Mouse (Mus musculus): ENCODE results near the gene Slc4a10. TPM values are rescaled to one million over a fixed set of nuclear protein-coding genes. Genes with fewer than 3 reads are reported as not detected.

Slc4a10 gene
- polyA plus RNA-seq, 1 experiment from 2014 or later = 0.14 TPM

DNA sequence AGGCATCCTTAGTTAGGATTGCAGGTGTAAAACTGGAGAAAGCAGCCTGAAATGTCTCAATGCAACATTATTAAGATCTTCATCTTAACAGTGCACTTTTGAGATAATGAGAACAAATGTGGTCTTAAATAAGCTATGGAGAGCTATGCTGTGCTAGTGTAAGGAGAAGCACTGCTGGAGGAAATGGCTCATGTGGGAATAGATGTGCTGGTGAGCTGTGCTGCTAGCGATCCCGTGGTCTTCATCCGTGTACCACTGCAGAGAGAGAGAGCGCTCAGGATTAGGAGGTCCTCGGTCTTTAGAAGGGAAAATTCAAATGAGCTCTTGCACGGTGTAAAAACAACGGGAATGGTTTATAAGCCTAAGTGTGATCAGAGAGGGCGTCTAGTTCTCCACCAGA, 286.2 kb downstream of the Slc4a10 start:
- no peaks in the 10 kb centered on the region for H3K27me3 ChIP-seq
- H3K9ac ChIP-seq = no peak overlapping the region
- WGBS = 74% methylated on average over 8 of the region's 8 CpGs
- H3K4me3 ChIP-seq = no peak overlapping the region
- H3K9me3 ChIP-seq = no peaks in the 10 kb centered on the region
- no peak overlapping the region for H3K4me2 ChIP-seq
- no peak for ATAC-seq (ENCODE audit: borderline replicate concordance, extremely low read depth, low FRiP score, low TSS enrichment)
- no peak overlapping the region for H3K27ac ChIP-seq
- H3K36me3 ChIP-seq = no peaks in the 10 kb centered on the region
- H3K4me1 ChIP-seq = no peaks in the 10 kb centered on the region

DNA sequence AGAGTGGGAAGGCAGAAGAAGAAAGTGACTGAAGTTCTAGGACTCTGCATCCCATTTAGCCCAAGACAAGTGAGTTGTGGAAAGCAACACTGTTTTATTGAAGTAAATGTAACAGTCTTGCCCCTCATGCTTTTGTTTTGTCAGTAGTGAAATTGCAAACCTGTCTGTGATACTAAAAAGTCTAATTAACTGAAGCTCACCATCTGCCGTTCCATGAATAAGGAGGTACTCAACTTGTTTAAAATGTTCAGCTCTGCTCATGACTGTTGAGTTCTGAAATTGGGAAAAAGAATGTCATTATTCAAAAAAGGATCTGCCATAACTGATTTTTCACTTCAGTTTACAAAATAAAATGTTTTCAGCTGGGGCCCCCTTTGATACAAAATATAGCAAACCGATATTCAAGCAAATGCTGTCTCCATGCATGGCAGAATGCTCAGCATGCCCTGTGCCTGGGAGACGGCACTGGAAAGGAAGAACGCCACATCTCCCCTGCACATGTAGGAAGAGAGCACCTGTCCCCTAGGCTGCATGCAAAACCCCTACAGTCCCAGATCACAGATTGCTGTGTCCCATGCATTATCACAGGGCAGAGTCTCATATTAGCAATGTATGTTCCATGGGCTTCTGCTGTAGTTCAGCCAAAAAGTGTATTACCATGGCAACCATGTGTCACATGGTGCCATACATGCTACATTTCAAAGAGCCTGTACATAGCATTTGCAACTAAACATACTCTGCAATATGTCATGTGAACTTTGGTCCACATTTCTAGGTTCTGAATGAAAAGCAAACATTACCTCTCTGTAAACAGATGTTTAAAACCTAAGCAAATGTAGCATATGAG, 288.4 kb downstream of the Slc4a10 start:
- 83% methylated on average over 4 of the region's 4 CpGs for WGBS
- no peaks in the 10 kb centered on the region for H3K9me3 ChIP-seq
- H3K9ac ChIP-seq = no peak overlapping the region
- no peak overlapping the region for H3K27ac ChIP-seq
- no peaks in the 10 kb centered on the region for H3K36me3 ChIP-seq
- ATAC-seq (ENCODE audit: borderline replicate concordance, extremely low read depth, low FRiP score, low TSS enrichment) = no peak
- H3K4me3 ChIP-seq = no peak overlapping the region
- no peak overlapping the region for H3K4me2 ChIP-seq
- no peaks in the 10 kb centered on the region for H3K27me3 ChIP-seq
- no peaks in the 10 kb centered on the region for H3K4me1 ChIP-seq

DNA sequence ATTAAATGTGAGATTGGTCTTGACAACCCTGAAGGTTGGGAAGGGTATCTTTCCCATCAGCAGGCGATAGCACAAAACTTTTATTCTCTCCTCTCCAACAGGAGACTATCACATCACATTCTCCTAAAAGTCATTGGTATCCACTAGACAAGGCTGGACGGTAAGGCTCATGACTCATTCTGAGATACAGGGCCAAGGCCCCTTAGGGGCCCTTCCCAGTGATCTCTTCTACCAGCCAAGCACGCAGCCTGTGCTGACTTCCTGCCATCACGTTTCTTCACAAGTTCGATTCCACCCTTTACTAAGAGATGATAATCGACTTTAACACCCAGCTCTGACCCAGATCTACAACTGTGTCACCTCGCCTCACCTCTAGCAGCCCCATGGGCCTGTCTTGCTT, 290.8 kb downstream of the Slc4a10 start:
- 82% methylated on average over 7 of the region's 7 CpGs for WGBS
- Histone ChIP-seq H3K36me3 (no peaks in the 10 kb centered on the region), H3K4me3 (no peak overlapping the region), H3K9me3 (no peaks in the 10 kb centered on the region), H3K27ac (no peak overlapping the region), H3K9ac (no peak overlapping the region), H3K4me1 (no peaks in the 10 kb centered on the region), H3K4me2 (no peak overlapping the region), H3K27me3 (no peaks in the 10 kb centered on the region)
- ATAC-seq (ENCODE audit: borderline replicate concordance, extremely low read depth, low FRiP score, low TSS enrichment) = no peak

DNA sequence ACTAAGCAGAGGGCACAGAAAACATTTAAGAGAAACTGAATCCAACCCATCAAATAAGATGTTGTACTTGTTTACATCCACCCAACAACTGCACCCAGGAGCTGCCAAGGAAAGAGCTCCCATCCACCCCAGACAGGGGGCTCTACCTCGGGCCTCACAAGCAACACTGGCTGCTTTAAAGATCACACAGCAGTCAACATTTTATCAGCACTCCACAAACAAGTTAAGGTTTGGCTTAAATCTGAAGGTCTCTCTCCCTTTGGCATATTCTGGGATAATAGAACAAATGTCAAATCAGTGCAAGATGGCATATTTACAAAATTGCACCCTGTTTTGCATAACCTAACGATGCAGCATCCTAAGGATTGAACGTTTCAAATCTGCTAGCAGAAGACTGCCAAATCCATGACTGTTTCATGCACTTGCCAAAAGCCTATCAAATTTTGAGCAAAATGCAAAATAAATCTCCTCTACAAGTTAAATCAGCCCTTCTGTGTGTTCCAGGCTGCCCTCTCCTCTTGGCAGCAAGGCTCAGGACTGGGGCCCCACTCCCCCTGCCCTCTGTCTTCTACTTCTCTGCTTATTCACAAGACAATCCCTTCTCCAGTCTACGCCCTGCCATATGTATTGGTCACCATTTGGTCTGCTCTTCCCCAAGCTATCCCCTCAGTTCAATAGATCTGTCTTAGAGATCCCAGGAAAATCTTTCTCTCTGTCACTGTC, 293.1 kb downstream of the Slc4a10 start:
- Histone ChIP-seq H3K9me3 (no peaks in the 10 kb centered on the region), H3K27ac (no peak overlapping the region), H3K4me3 (no peak overlapping the region), H3K4me2 (no peak overlapping the region), H3K27me3 (no peaks in the 10 kb centered on the region), H3K9ac (no peak overlapping the region), H3K4me1 (no peaks in the 10 kb centered on the region), H3K36me3 (no peaks in the 10 kb centered on the region)
- 52% methylated on average over 4 of the region's 4 CpGs for WGBS
- ATAC-seq (ENCODE audit: borderline replicate concordance, extremely low read depth, low FRiP score, low TSS enrichment) = no peak

DNA sequence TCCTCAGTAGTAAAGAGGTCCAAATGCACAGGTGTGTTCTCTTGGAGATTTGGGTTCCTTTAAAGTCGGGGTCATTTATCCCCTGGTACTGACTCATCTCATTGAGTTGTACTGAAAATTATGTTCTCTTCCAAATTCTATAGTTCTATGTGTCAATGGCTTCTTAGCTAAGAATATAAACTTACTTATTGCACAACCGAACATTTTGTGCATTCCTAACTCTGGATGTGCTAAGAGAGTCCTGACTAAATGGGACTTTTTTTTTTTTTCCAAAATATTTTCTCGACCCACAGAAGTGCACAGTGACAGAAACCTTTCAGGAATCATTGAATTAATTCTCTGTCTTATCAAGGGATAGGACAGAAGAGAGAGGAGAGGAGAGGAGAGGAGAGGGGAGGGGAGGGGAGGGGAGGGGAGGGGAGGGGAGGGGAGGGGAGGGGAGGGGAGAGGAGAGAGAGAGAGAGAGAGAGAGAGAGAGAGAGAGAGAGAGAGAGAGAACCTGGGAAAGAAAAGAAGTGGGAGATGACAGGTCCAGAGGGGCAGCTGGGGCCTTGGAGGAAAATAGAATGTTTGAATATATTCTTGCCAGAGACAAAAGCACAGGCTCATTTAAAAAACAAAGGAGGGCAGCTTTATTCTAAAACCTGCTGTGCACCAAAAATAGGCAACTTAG, 294.9 kb downstream of the Slc4a10 start:
- no peaks in the 10 kb centered on the region for H3K9me3 ChIP-seq
- H3K27ac ChIP-seq = no peak overlapping the region
- no peak overlapping the region for H3K4me2 ChIP-seq
- ATAC-seq (ENCODE audit: borderline replicate concordance, extremely low read depth, low FRiP score, low TSS enrichment) = no peak
- no peak overlapping the region for H3K4me3 ChIP-seq
- H3K36me3 ChIP-seq = no peaks in the 10 kb centered on the region
- WGBS = 58% methylated on average over 3 of the region's 3 CpGs
- no peak overlapping the region for H3K9ac ChIP-seq
- no peaks in the 10 kb centered on the region for H3K4me1 ChIP-seq
- H3K27me3 ChIP-seq = no peaks in the 10 kb centered on the region

DNA sequence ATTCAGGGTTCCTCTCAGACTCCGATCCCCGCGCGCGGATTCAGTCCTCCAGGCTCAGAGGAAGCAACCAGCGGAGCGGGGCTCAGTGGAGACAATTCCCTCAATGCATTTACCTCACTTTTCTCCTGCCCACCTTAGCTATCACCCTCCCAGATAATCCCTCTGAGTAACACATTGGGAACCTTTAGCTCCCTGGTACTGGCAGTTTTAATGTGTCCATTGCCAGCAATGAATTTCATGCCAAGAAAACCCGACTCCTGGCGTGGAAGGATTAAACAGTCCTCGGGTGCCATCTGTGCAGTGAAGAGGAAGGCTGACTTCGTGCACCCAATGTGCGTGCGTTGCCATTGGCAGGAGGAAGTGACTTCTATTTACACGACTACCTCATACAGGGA, 295.5 kb downstream of the Slc4a10 start:
- WGBS = 54% methylated on average over 14 of the region's 14 CpGs
- no peak overlapping the region for H3K4me3 ChIP-seq
- no peak overlapping the region for H3K27ac ChIP-seq
- H3K36me3 ChIP-seq = no peaks in the 10 kb centered on the region
- H3K4me2 ChIP-seq = no peak overlapping the region
- H3K4me1 ChIP-seq = no peaks in the 10 kb centered on the region
- H3K9ac ChIP-seq = no peak overlapping the region
- no peak for ATAC-seq (ENCODE audit: borderline replicate concordance, extremely low read depth, low FRiP score, low TSS enrichment)
- no peaks in the 10 kb centered on the region for H3K9me3 ChIP-seq
- no peaks in the 10 kb centered on the region for H3K27me3 ChIP-seq

DNA sequence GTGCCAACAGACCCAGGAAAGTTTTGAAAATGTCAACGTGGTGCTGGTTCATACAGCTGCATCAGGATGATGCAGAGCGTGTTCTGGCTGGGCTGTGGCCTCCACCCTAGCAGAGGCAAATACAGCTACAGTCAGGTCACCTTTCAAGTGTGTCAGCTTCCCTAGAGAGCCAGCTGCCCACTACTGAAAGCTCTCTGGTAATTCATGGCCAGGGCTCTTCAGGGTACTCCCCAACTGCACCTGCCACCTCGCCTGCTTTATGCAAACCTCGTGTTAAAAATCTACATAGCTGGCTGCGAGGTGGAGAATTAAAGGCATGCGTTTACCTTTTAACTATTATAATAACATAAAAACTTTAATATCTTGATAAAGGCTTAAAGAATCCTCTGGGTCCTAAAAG, 298.1 kb downstream of the Slc4a10 start:
- WGBS = 40% methylated on average over 6 of the region's 6 CpGs
- no peaks in the 10 kb centered on the region for H3K36me3 ChIP-seq
- H3K27me3 ChIP-seq = no peaks in the 10 kb centered on the region
- no peak overlapping the region for H3K9ac ChIP-seq
- ATAC-seq (ENCODE audit: borderline replicate concordance, extremely low read depth, low FRiP score, low TSS enrichment) = peak; percentile 35; the same call in 1 of the 2 replicates
- H3K9me3 ChIP-seq = no peaks in the 10 kb centered on the region
- no peak overlapping the region for H3K4me2 ChIP-seq
- no peak overlapping the region for H3K27ac ChIP-seq
- H3K4me3 ChIP-seq = no peak overlapping the region
- H3K4me1 ChIP-seq = no peaks in the 10 kb centered on the region

DNA sequence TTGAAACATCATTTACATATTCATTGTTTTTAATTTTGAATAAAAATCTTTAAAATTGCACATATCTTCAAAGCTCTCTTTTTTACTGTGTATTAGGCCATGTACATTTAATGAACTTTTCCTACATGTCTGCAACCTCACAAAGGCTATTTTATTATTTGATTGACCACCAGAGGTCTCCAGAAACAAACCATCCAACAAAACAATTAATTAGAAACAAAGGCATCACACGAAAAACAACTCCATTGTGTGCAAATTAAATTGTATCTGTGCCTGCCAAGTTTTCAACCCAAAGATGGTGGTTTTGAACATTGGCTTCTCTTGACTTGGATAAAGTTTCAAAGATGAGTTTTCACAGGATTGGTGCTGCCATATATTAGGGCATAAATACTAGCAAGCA, 300.5 kb downstream of the Slc4a10 start:
- no peak overlapping the region for H3K4me2 ChIP-seq
- no peaks in the 10 kb centered on the region for H3K4me1 ChIP-seq
- no peaks in the 10 kb centered on the region for H3K36me3 ChIP-seq
- H3K27me3 ChIP-seq = no peaks in the 10 kb centered on the region
- 17% methylated on average over 1 of the region's 1 CpGs for WGBS
- H3K4me3 ChIP-seq = no peak overlapping the region
- H3K9me3 ChIP-seq = no peaks in the 10 kb centered on the region
- no peak overlapping the region for H3K27ac ChIP-seq
- no peak overlapping the region for H3K9ac ChIP-seq
- ATAC-seq (ENCODE audit: borderline replicate concordance, extremely low read depth, low FRiP score, low TSS enrichment) = no peak

DNA sequence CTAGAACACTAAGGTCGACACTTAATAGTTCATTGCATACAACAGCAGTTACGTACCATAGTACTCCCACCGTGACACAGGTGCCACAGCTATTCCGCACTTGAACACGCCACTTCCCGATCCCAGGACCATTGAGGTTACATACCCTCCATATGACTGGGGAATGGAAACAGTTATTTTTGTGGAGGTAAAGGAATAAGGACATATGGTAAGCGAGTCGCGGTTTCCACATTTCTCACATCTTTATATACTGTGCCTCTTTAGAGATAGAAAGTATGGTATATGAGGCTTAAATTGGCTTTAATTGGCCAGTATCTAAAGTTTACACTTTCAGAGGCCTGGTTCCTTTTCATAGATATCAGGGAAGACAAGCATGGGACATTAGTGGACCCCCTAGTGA, 301.5 kb downstream of the Slc4a10 start:
- Histone ChIP-seq H3K4me1 (no peaks in the 10 kb centered on the region), H3K36me3 (no peaks in the 10 kb centered on the region), H3K4me2 (no peak overlapping the region), H3K27me3 (no peaks in the 10 kb centered on the region), H3K9me3 (no peaks in the 10 kb centered on the region), H3K27ac (no peak overlapping the region), H3K4me3 (no peak overlapping the region), H3K9ac (no peak overlapping the region)
- ATAC-seq (ENCODE audit: borderline replicate concordance, extremely low read depth, low FRiP score, low TSS enrichment) = no peak
- 91% methylated on average over 9 of the region's 9 CpGs for WGBS

DNA sequence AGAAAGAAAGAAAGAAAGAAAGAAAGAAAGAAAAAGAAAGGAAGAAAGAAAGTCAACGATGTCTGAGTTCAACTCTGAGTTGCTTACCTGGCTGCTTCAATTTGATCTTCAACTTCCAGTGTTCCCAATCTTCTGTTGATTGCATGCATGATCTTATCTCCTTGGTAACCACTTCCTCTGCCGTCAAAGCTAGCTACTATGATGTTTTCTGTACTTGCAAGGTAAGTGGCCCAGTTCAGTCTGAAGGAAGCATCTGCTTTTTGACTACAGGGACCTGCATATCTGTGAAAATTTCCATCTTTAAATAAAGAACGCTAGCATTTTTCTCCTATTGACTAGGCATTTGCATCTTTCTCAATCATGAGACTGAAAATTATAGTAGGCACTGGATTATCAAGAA, 305.8 kb downstream of the Slc4a10 start:
- Histone ChIP-seq H3K4me3 (no peak overlapping the region), H3K4me2 (no peak overlapping the region), H3K4me1 (no peaks in the 10 kb centered on the region), H3K36me3 (no peaks in the 10 kb centered on the region), H3K9ac (no peak overlapping the region), H3K27ac (no peak overlapping the region), H3K27me3 (no peaks in the 10 kb centered on the region), H3K9me3 (no peaks in the 10 kb centered on the region)
- 67% methylated on average over 3 of the region's 3 CpGs for WGBS
- ATAC-seq (ENCODE audit: borderline replicate concordance, extremely low read depth, low FRiP score, low TSS enrichment) = no peak

DNA sequence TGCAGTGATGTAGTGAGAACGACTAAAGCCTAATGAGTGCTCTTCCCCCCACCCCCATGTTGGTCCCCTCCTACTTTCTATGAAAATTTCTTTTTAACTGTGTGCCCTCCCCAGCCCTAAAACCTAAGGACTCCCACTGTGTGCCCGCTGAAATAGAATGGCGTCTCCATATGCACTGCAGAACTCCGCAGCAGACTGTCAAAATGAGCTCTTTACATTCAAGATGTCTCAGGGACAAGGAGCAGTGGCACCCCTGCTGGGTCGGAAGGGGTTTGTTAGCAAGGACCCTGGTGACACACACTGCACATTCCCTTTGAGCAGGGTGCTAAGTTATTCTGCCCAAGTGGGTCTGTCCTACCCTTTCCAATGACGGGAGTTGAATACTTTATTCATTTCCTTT, 309.5 kb downstream of the Slc4a10 start:
- no peak for ATAC-seq (ENCODE audit: borderline replicate concordance, extremely low read depth, low FRiP score, low TSS enrichment)
- Histone ChIP-seq H3K9me3 (no peaks in the 10 kb centered on the region), H3K4me2 (no peak overlapping the region), H3K27ac (no peak overlapping the region), H3K4me3 (no peak overlapping the region), H3K27me3 (no peaks in the 10 kb centered on the region), H3K9ac (no peak overlapping the region), H3K4me1 (no peaks in the 10 kb centered on the region), H3K36me3 (no peaks in the 10 kb centered on the region)
- WGBS = 64% methylated on average over 6 of the region's 6 CpGs

DNA sequence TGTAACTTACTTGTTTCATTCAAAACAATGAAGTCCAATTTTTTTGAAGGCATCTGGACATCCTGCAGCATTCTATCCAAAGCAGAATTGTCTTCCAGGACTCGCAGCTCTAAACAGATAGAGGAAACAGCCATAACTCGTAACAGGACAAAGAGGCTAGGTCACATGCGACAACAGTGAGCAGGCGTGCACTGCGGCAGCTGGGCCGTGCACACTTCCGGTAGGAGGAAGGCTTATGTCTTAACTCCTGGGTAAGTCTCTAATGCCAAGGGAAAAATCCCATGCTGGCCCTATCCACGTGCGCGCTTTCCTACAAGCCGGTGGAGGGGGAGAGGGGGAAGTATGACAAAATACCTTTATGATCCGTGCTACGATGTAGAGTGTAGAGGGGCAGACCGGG, 310.3 kb downstream of the Slc4a10 start:
- WGBS = 84% methylated on average over 14 of the region's 14 CpGs
- Histone ChIP-seq H3K27me3 (no peaks in the 10 kb centered on the region), H3K9ac (no peak overlapping the region), H3K9me3 (no peaks in the 10 kb centered on the region), H3K36me3 (no peaks in the 10 kb centered on the region), H3K27ac (no peak overlapping the region), H3K4me2 (no peak overlapping the region), H3K4me1 (no peaks in the 10 kb centered on the region), H3K4me3 (no peak overlapping the region)
- no peak for ATAC-seq (ENCODE audit: borderline replicate concordance, extremely low read depth, low FRiP score, low TSS enrichment)

Data from lung, embryonic 15.5 days (tissue).